Mouse (Mus musculus): Measurements from ENCODE around the gene Nup214. TPM values are rescaled to one million over a fixed set of nuclear protein-coding genes. Genes with fewer than 3 reads are reported as not detected.
A peak's percentile ranks its signal among the peaks of the same experiment; 100 is the strongest.

Gene Nup214
- total and polyA plus RNA-seq, 2 experiments, result 5.3 to 11.5 TPM

DNA sequence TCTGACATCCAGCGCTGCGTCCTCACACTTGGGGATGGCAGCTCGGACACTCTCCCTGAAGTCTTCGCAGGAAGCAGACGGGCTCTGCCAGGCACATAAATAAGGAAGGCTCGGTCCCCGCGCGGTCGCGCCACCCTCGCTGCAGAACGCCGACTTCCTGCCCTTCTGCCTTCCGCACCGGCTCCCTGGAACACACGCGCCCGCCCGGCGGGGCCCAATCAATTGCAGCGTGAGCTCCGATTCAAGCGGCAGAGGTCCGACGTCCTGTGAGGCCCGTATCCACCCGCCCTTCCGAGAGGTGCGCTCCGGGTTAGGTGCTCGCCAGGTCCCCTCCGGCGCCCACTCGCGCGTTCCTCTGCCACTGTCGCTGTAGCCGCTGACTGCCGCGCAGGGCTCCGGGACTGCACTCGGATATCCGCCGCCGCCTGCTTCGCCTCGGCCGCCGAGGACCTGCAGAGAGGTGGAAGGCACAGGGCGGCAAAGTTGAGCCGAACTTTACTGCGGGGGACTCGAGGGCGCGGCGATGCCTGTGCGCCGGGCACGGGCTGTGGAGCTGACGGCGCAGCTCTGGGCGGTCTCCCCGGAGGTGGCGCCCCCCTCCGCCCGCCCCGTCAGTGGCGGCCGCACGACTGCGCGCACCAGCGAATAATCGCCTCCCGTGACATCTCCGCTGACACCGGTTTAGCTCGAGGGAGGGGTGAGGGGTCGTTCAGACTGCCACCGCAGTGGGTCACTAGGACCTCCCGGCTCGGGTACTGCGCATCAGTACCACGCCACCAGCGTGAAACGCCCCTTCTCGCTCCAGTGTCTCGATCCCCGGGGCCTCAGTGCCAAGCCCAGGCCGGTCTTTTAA is 109.1 kb downstream of the Nup214 start:
- Histone ChIP-seq H3K27me3 (ENCODE audit: control insufficient read depth, insufficient read depth, low read length) (peaks cover 14% of the 10 kb centered on the region), H3K4me3 (ENCODE audit: insufficient read depth, low read depth, low read length) (peak overlapping the region; percentile 80), H3K9ac (ENCODE audit: low read depth, low read length) (peak overlapping the region; percentile 77), H3K79me2 (ENCODE audit: control insufficient read depth, insufficient read depth, low read length) (no peaks in the 10 kb centered on the region), H3K27ac (replicated peaks; ENCODE audit: insufficient read depth, low read depth, low read length) (peak overlapping the region; percentile 43), H3K36me3 (ENCODE audit: control insufficient read depth, insufficient read depth, low read length) (no peaks in the 10 kb centered on the region), H3K4me1 (ENCODE audit: control insufficient read depth, insufficient read depth, low read length) (no peaks in the 10 kb centered on the region)
- TF ChIP-seq POLR2A (IDR thresholded peaks at IDR 0.05; ENCODE audit: extremely low read depth, insufficient read depth, low read length) (no peak), CTCF (IDR thresholded peaks at IDR 0.05; ENCODE audit: low read depth, low read length) (no peak)
- 2% methylated on average over 90 of the region's 91 CpGs for WGBS
- DNase-seq (ENCODE audit: extremely low read depth, low read depth, low spot score), result no peak

DNA sequence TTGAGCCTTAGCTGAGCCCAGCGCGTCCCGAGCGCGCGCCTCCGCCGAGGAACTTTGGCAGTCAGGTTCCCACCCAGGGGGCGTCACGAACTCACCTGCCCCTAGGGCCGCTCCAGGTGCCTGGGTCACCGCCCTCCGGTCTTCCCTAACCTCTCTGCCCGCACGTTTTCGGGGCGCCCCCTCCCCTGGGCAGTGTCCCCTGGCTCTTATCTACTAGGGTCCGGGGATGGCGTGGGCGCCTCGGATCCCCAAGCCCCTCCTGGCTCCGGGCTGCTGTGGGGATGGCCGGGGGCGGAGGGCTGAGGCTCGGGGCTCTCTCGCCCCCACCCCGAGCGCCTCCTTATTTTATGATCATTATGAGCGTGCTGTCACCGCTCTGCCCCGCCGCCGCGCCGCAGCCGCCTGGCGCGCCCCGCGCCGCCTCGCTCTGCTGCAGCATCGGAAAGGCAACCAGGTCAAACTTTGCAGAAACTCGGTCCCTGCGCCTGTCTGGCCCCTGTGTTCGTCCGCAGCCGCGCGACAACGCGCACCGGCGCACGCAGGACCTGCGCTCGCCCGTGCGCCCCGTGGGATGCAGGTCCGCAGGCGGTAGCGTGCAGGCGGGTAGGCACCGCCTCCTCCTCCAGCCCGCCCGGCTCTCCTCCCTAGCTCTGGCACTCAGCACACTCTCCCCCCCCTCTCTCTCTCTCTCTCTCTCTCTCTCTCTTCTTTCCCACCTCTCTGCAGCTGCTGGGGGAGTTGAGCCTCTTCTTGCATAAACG is 110.1 kb downstream of the Nup214 start, which contains the start of gene Fam78a:
TSS of gene Fam78a (minus strand) at position 747 of the 761 bp plus-strand sequence.
- no peak within 1 kb of the TSS for H3K27ac ChIP-seq (replicated peaks; ENCODE audit: insufficient read depth, low read depth, low read length)
- TF ChIP-seq POLR2A (IDR thresholded peaks at IDR 0.05; ENCODE audit: extremely low read depth, insufficient read depth, low read length), result no peak
- TF ChIP-seq CTCF (IDR thresholded peaks at IDR 0.05; ENCODE audit: low read depth, low read length), result no peak
- DNase-seq (ENCODE audit: extremely low read depth, low read depth, low spot score), result no peak
- WGBS, result 1% methylated on average over 67 of the region's 68 CpGs
- H3K27me3 ChIP-seq (ENCODE audit: control insufficient read depth, insufficient read depth, low read length), result peaks cover 16% of the 10 kb centered on the region
- peak within 1 kb of the TSS; percentile 77 for H3K9ac ChIP-seq (ENCODE audit: low read depth, low read length)
- H3K4me1 ChIP-seq (ENCODE audit: control insufficient read depth, insufficient read depth, low read length), result no peaks in the 10 kb centered on the region
- no peaks in the 10 kb centered on the region for H3K36me3 ChIP-seq (ENCODE audit: control insufficient read depth, insufficient read depth, low read length)
- peak within 1 kb of the TSS; percentile 80 for H3K4me3 ChIP-seq (ENCODE audit: insufficient read depth, low read depth, low read length)
- H3K79me2 ChIP-seq (ENCODE audit: control insufficient read depth, insufficient read depth, low read length), result no peaks in the 10 kb centered on the region

DNA sequence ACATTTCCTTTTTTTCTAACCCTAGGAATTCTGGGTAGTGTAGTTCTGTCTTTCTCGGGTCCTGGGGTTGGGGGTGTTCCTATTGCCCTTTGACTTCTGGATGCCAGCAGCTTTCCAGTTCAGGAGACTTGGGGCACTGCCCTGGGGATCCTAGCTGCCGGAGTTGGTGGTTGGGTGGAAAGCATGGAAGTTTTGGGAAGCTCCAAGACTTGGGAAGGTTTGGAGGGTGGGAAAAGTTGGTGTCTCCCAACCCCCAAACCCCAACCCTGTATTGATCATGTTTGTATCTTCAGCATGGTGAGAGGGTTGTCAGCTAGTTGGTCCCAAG is 110.6 kb downstream of the Nup214 start:
- Histone ChIP-seq H3K79me2 (ENCODE audit: control insufficient read depth, insufficient read depth, low read length) (no peaks in the 10 kb centered on the region), H3K36me3 (ENCODE audit: control insufficient read depth, insufficient read depth, low read length) (no peaks in the 10 kb centered on the region), H3K4me3 (ENCODE audit: insufficient read depth, low read depth, low read length) (peak overlapping the region; percentile 80; the same call in 1 of the 2 replicates), H3K4me1 (ENCODE audit: control insufficient read depth, insufficient read depth, low read length) (no peaks in the 10 kb centered on the region), H3K27me3 (ENCODE audit: control insufficient read depth, insufficient read depth, low read length) (peaks cover 16% of the 10 kb centered on the region), H3K9ac (ENCODE audit: low read depth, low read length) (no peak overlapping the region), H3K27ac (replicated peaks; ENCODE audit: insufficient read depth, low read depth, low read length) (no peak overlapping the region)
- no peak for DNase-seq (ENCODE audit: extremely low read depth, low read depth, low spot score)
- TF ChIP-seq POLR2A (IDR thresholded peaks at IDR 0.05; ENCODE audit: extremely low read depth, insufficient read depth, low read length), result no peak
- TF ChIP-seq CTCF (IDR thresholded peaks at IDR 0.05; ENCODE audit: low read depth, low read length), result no peak
- WGBS, result 40% methylated on average over 2 of the region's 2 CpGs

GRCm38 (mm10) chr2:32085231-32085630 is 111.0 kb downstream of the Nup214 start:
- Histone ChIP-seq H3K4me1 (ENCODE audit: control insufficient read depth, insufficient read depth, low read length) (no peaks in the 10 kb centered on the region), H3K27ac (replicated peaks; ENCODE audit: insufficient read depth, low read depth, low read length) (no peak overlapping the region), H3K79me2 (ENCODE audit: control insufficient read depth, insufficient read depth, low read length) (no peaks in the 10 kb centered on the region), H3K36me3 (ENCODE audit: control insufficient read depth, insufficient read depth, low read length) (no peaks in the 10 kb centered on the region), H3K4me3 (ENCODE audit: insufficient read depth, low read depth, low read length) (no peak overlapping the region), H3K27me3 (ENCODE audit: control insufficient read depth, insufficient read depth, low read length) (peaks cover 16% of the 10 kb centered on the region), H3K9ac (ENCODE audit: low read depth, low read length) (no peak overlapping the region)
- WGBS, result 83% methylated on average over 2 of the region's 2 CpGs
- DNase-seq (ENCODE audit: extremely low read depth, low read depth, low spot score), result no peak
- TF ChIP-seq CTCF (IDR thresholded peaks at IDR 0.05; ENCODE audit: low read depth, low read length), result no peak
- no peak for TF ChIP-seq POLR2A (IDR thresholded peaks at IDR 0.05; ENCODE audit: extremely low read depth, insufficient read depth, low read length)

DNA sequence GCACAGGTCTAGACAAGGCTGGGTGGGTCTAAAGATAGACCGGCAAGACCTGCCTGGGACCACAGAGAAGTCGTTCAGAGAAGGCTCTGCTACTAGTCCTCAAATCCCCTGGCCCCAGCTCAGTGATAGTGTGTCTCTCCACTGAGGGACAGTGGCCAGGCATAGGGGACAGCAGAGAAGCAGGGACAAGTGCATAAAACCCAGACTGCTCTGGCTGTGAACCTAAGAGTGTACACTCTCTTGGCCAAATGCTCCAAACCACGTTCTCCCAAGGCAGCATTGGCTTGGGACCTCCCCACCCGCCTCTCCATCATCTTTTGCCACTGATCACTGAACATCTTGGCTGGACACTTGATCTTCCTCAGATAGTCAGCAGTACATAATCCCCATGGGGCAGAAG is 113.4 kb downstream of the Nup214 start:
- Histone ChIP-seq H3K27me3 (ENCODE audit: control insufficient read depth, insufficient read depth, low read length) (peaks cover 16% of the 10 kb centered on the region), H3K4me1 (ENCODE audit: control insufficient read depth, insufficient read depth, low read length) (no peaks in the 10 kb centered on the region), H3K9ac (ENCODE audit: low read depth, low read length) (no peak overlapping the region), H3K27ac (replicated peaks; ENCODE audit: insufficient read depth, low read depth, low read length) (no peak overlapping the region), H3K36me3 (ENCODE audit: control insufficient read depth, insufficient read depth, low read length) (no peaks in the 10 kb centered on the region), H3K79me2 (ENCODE audit: control insufficient read depth, insufficient read depth, low read length) (no peaks in the 10 kb centered on the region), H3K4me3 (ENCODE audit: insufficient read depth, low read depth, low read length) (no peak overlapping the region)
- TF ChIP-seq CTCF (IDR thresholded peaks at IDR 0.05; ENCODE audit: low read depth, low read length) (no peak), POLR2A (IDR thresholded peaks at IDR 0.05; ENCODE audit: extremely low read depth, insufficient read depth, low read length) (no peak)
- 74% methylated on average over 4 of the region's 4 CpGs for WGBS
- DNase-seq (ENCODE audit: extremely low read depth, low read depth, low spot score), result no peak
